Mouse (Mus musculus) olfactory bulb, adult 2 months (tissue): ENCODE results near the gene Ibtk. TPM values are rescaled to one million over a fixed set of nuclear protein-coding genes. Genes with fewer than 3 reads are reported as not detected.

Source experiments
- H3K27ac ChIP-seq: fragments of 200-500 bp; 2 replicates; pipeline ENCODE4 v1.5.1; 2012; ENCODE audit warnings: low read depth, low read length; ENCODE audit not compliant: insufficient read depth
- H3K4me1 ChIP-seq: fragments of 200-500 bp; 2 replicates; pipeline ENCODE4 v1.6.1; 2012; ENCODE audit warnings: low read length; ENCODE audit not compliant: control insufficient read depth, insufficient read depth
- H3K4me3 ChIP-seq: fragments of 200-500 bp; 2 replicates; pipeline ENCODE4 v1.5.1; 2012; ENCODE audit warnings: mild to moderate bottlenecking, low read depth, low read length, moderate library complexity; ENCODE audit not compliant: insufficient read depth
- CTCF ChIP-seq: fragments of 200-500 bp; IDR thresholded peaks from 2 replicates; pipeline ENCODE4 v1.5.1; 2012; ENCODE audit warnings: low read depth, mild to moderate bottlenecking, low read length, moderate library complexity; ENCODE audit not compliant: insufficient read depth
- POLR2A ChIP-seq: fragments of 200-500 bp; IDR thresholded peaks from 2 replicates; pipeline ENCODE4 v1.6.1; 2012; ENCODE audit warnings: mild to moderate bottlenecking, low read depth, low read length, moderate library complexity; ENCODE audit not compliant: insufficient read depth
- WGBS: fragments of 180-500 bp; shearing (Covaris S2); methylation state at CpG from one replicate; pipeline ENCODE4 v1.1.7; 2018; 5-methylcytosine and 5-hydroxymethylcytosine counted together
- polyA plus RNA-seq: library from polyadenylated mRNA; stranded (reverse); fragments of >200 nt; gene quantifications from 2 replicates; pipeline ENCODE4 v1.2.4, GENCODE M21; 2012; ENCODE audit warnings: low replicate concordance; ENCODE audit not compliant: missing spikeins, insufficient read depth, insufficient read length

Gene Ibtk
- polyA plus RNA-seq, 1 experiment, result not detected

DNA sequence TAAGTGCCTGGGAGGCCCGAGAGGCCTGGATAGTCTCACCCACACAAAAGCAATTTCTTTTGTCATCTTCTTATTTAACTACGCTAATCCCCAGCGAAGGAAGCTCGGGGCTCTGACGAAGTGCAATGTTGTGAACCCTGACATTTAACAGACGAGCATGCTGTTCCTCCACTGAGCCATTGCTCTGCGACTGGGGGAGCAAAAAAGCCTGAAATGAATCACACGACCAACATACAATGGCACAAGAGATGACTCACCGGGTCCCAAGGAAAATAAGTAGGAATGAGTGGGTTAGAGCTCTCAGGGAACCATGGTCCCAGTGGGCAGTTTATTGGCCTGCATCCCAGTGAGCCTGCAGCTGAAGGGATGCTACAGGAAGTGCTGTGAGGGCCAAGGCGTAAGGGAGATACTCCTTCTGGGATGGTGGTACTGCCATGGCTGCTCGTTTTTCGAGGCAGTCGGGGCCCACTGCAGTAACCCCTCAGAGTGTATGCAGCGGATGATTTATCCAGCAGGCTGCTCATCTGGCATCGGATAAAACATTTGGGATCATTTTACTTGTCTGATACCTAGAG is 75.1 kb downstream of the Ibtk start:
- TF ChIP-seq CTCF (no peak), POLR2A (no peak)
- Histone ChIP-seq H3K4me3 (no peak overlapping the region), H3K4me1 (peaks cover 5% of the 10 kb centered on the region), H3K27ac (no peak overlapping the region)
- 44% methylated on average over 15 of the region's 15 CpGs for WGBS

- H3K4me1 ChIP-seq, result peaks cover 5% of the 10 kb centered on the region
Observed at GRCm38 (mm10) chr9:85671582-85672331, 77.4 kb downstream of the Ibtk start.

DNA sequence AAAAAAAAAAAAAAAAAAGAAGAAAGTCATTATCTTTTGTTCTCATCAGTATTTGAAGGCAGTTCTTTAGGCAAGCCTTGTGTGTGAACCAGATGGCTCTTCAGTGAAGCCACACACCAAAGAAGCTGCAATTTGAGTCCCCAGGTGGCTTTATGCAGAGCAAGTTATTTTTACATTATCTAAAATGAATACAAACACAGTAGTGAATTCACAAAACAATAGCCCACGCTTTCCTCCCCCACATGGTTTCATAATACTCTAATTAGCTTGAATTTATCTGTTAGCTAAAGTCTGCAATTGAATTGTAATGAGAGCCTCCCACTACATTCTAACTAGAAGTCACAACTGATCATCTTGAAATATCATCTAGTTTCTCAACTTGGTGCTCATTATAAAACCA is 84.8 kb downstream of the Ibtk start:
- Histone ChIP-seq H3K27ac (no peak overlapping the region), H3K4me3 (no peak overlapping the region), H3K4me1 (peaks cover 7% of the 10 kb centered on the region)
- TF ChIP-seq POLR2A (no peak), CTCF (no peak)
- WGBS, result 39% methylated on average over 1 of the region's 1 CpGs

More at GRCm38 (mm10) chr9:85671582-85672331, 77.4 kb downstream of the Ibtk start:
- 93% methylated on average over 6 of the region's 6 CpGs for WGBS
- TF ChIP-seq POLR2A, result no peak
- TF ChIP-seq CTCF, result no peak
- Histone ChIP-seq H3K4me3 (no peak overlapping the region), H3K27ac (no peak overlapping the region)

- no peak overlapping the region for H3K27ac ChIP-seq
- WGBS, result 32% methylated on average over 1 of the region's 1 CpGs
- TF ChIP-seq POLR2A (no peak), CTCF (no peak)
- H3K4me3 ChIP-seq, result no peak overlapping the region
- peaks cover 7% of the 10 kb centered on the region for H3K4me1 ChIP-seq
Observed at GRCm38 (mm10) chr9:85663810-85664209, 85.3 kb downstream of the Ibtk start.

GRCm38 (mm10) chr9:85663091-85663490 is 86.0 kb downstream of the Ibtk start:
- 52% methylated on average over 8 of the region's 8 CpGs for WGBS
- Histone ChIP-seq H3K4me1 (peaks cover 7% of the 10 kb centered on the region), H3K4me3 (no peak overlapping the region), H3K27ac (no peak overlapping the region)
- no peak for TF ChIP-seq POLR2A
- no peak for TF ChIP-seq CTCF

DNA sequence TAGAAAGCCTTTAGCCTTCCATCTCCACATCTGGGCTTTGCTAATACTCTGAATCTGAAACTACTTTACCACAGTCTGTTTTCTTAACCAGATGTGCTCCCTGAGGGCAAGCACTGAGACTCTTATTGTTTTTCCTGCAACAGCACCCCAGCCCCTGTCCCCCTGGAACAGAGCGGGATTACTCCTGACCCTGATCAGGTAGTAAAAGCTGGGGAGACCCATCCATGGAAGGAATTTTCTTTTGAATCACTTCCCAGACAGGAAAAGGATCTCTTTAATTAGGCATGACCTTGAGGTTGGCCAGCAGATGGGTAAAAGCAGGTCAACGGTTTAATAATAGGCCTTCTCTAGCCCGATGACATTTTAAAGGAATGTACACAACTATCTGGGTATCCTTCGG is 95.7 kb downstream of the Ibtk start:
- H3K4me3 ChIP-seq, result no peak overlapping the region
- 86% methylated on average over 4 of the region's 4 CpGs for WGBS
- no peaks in the 10 kb centered on the region for H3K4me1 ChIP-seq
- no peak overlapping the region for H3K27ac ChIP-seq
- TF ChIP-seq CTCF, result no peak
- no peak for TF ChIP-seq POLR2A

DNA sequence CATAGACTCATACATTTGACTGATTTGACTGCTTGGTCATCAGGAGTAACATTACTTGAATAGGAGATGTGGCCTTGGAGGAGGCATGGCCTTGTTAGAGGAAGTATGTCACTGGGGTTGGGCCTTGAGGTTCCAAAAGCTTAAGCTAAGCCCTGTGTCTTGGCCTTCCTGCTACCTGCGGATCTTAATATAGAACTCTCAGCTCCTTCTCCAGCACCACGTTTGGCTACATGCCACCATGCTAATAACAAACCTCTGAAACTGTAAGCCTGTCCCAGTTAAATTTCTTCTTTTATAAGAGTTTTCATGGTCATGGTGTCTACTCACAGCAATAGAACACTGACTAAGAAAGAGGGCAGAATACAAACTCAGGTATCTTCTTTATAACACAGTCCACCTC is 110.9 kb downstream of the Ibtk start:
- no peaks in the 10 kb centered on the region for H3K4me1 ChIP-seq
- 81% methylated on average over 2 of the region's 2 CpGs for WGBS
- no peak overlapping the region for H3K4me3 ChIP-seq
- no peak overlapping the region for H3K27ac ChIP-seq
- TF ChIP-seq CTCF (no peak), POLR2A (no peak)

Other genes with a start within 250 kb of the Ibtk start
- gene Tpbg, start 93.0 kb upstream of the Ibtk start, polyA plus RNA-seq, result not detected in 2 replicates